Mouse (Mus musculus) embryonic facial prominence, embryonic 11.5 days (tissue): ENCODE results near the gene Rab3a. TPM values are rescaled to one million over a fixed set of nuclear protein-coding genes. Genes with fewer than 3 reads are reported as not detected.

Experiments used
- ATAC-seq: fragments of 200-750 bp; cut with Nextera tagmentation; replicated peaks from 2 replicates; pipeline ENCODE4 v1.8.0; 2017; ENCODE audit warnings: low read depth; ENCODE audit not compliant: insufficient number of reproducible peaks, low FRiP score, low TSS enrichment
- DNase-seq: peaks from one replicate; pipeline ENCODE4 v3.0.0-alpha.2; 2015; ENCODE audit warnings: low spot score
- H3K27ac ChIP-seq: fragments of 300-500 bp; sonication (generic); replicated peaks from 2 replicates; pipeline ENCODE4 v1.5.1; 2014; ENCODE audit warnings: mild to moderate bottlenecking, low read depth, low read length, control low read depth
- H3K27me3 ChIP-seq: fragments of 300-500 bp; sonication (generic); 2 replicates; pipeline ENCODE4 v1.6.1; 2014; ENCODE audit warnings: mild to moderate bottlenecking, low read length, moderate library complexity, mixed read lengths; ENCODE audit not compliant: control insufficient read depth, insufficient read depth
- H3K36me3 ChIP-seq: fragments of 300-500 bp; sonication (generic); replicated peaks from 2 replicates; pipeline ENCODE4 v1.6.1; 2014; ENCODE audit warnings: low read depth, mild to moderate bottlenecking, low read length, moderate library complexity, mixed read lengths; ENCODE audit not compliant: control insufficient read depth, insufficient read depth
- H3K4me1 ChIP-seq: fragments of 300-500 bp; sonication (generic); 2 replicates; pipeline ENCODE4 v1.6.1; 2014; ENCODE audit warnings: low read length, mixed read lengths; ENCODE audit not compliant: control insufficient read depth, insufficient read depth
- H3K4me2 ChIP-seq: fragments of 300-500 bp; sonication (generic); 2 replicates; pipeline ENCODE4 v1.6.1; 2014; ENCODE audit warnings: low read depth, mild to moderate bottlenecking, control low read depth, low read length, moderate library complexity
- H3K4me3 ChIP-seq: fragments of 300-500 bp; sonication (generic); 2 replicates; pipeline ENCODE4 v1.5.1; 2014; ENCODE audit warnings: low read depth, low read length, control low read depth
- H3K9ac ChIP-seq: fragments of 300-500 bp; sonication (generic); replicated peaks from 2 replicates; pipeline ENCODE4 v1.6.1; 2014; ENCODE audit warnings: mild to moderate bottlenecking, control low read depth, low read length
- H3K9me3 ChIP-seq: fragments of 300-500 bp; sonication (generic); replicated peaks from 2 replicates; pipeline ENCODE4 v1.6.1; 2016; ENCODE audit warnings: mild to moderate bottlenecking, low read length, inconsistent platforms, mixed read lengths; ENCODE audit not compliant: control insufficient read depth
- WGBS: fragments of 180-500 bp; shearing (Covaris S2); extraction: QIAGEN DNeasy Blood & Tissue Kit; methylation state at CpG from one replicate; pipeline ENCODE4 v1.1.7; 2014; 5-methylcytosine and 5-hydroxymethylcytosine counted together
- polyA plus RNA-seq: library from polyadenylated mRNA; unstranded; fragments of >200 nt; fragmentation: Nextera tagmentation; extraction: Ambion mirVana; gene quantifications from 2 replicates; pipeline ENCODE4 v1.2.1, GENCODE M21; 2014

The Rab3a gene
- polyA plus RNA-seq, 1 experiment from 2014 or later, result 24.8 TPM

DNA sequence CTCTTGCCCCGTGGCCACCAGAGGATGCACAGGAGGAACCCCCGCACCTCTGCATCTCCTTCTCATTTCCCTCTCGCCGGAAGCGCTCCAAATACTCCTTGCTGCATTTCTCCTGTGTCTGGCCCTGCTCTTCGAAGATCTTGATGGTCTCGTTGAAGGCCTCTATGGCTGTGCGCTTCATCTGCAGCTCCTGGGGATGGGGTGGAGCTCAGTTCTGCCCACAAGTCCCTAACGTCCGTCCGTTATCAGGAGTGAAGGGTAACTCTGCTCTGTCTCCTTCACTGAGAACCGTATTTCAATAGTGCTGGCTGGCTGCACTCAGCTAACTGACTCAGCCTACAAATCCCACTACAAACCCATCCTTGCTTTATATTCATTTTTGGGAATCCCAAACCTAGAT lies 15.4 kb downstream of the Rab3a start:
- Histone ChIP-seq H3K36me3 (peaks cover 10% of the 10 kb centered on the region), H3K9ac (no peak overlapping the region), H3K4me3 (no peak overlapping the region), H3K4me1 (peaks cover 3% of the 10 kb centered on the region), H3K27me3 (no peaks in the 10 kb centered on the region), H3K27ac (no peak overlapping the region), H3K9me3 (no peaks in the 10 kb centered on the region), H3K4me2 (no peak overlapping the region)
- 67% methylated on average over 12 of the region's 12 CpGs for WGBS
- DNase-seq, result no peak
- ATAC-seq, result no peak

GRCm38 (mm10) chr8:70770748-70771147 lies 16.3 kb downstream of the Rab3a start:
- H3K4me3 ChIP-seq, result no peak overlapping the region
- 94% methylated on average over 13 of the region's 13 CpGs for WGBS
- no peak for ATAC-seq
- peaks cover 10% of the 10 kb centered on the region for H3K36me3 ChIP-seq
- no peak overlapping the region for H3K27ac ChIP-seq
- H3K9me3 ChIP-seq, result no peaks in the 10 kb centered on the region
- H3K27me3 ChIP-seq, result no peaks in the 10 kb centered on the region
- H3K4me2 ChIP-seq, result no peak overlapping the region
- H3K9ac ChIP-seq, result no peak overlapping the region
- DNase-seq, result no peak
- peaks cover 3% of the 10 kb centered on the region for H3K4me1 ChIP-seq

GRCm38 (mm10) chr8:70771217-70771616 lies 16.7 kb downstream of the Rab3a start:
- Histone ChIP-seq H3K4me2 (no peak overlapping the region), H3K27me3 (no peaks in the 10 kb centered on the region), H3K27ac (no peak overlapping the region), H3K36me3 (peaks cover 10% of the 10 kb centered on the region), H3K9me3 (no peaks in the 10 kb centered on the region), H3K9ac (no peak overlapping the region), H3K4me3 (no peak overlapping the region), H3K4me1 (peaks cover 3% of the 10 kb centered on the region)
- ATAC-seq (no peak), DNase-seq (no peak)
- WGBS, result 85% methylated on average over 7 of the region's 7 CpGs

GRCm38 (mm10) chr8:70772075-70772474 lies 17.6 kb downstream of the Rab3a start:
- Histone ChIP-seq H3K9ac (no peak overlapping the region), H3K27ac (no peak overlapping the region), H3K9me3 (no peaks in the 10 kb centered on the region), H3K4me3 (no peak overlapping the region), H3K36me3 (peaks cover 10% of the 10 kb centered on the region), H3K27me3 (no peaks in the 10 kb centered on the region), H3K4me1 (no peaks in the 10 kb centered on the region; the same call in 1 of the 2 replicates), H3K4me2 (no peak overlapping the region)
- no peak for DNase-seq
- ATAC-seq, result no peak
- WGBS, result 96% methylated on average over 13 of the region's 13 CpGs

- Histone ChIP-seq H3K4me2 (no peak overlapping the region), H3K9me3 (no peaks in the 10 kb centered on the region), H3K9ac (no peak overlapping the region), H3K27me3 (no peaks in the 10 kb centered on the region), H3K4me1 (no peaks in the 10 kb centered on the region; the same call in 1 of the 2 replicates), H3K4me3 (no peak overlapping the region), H3K36me3 (peaks cover 10% of the 10 kb centered on the region), H3K27ac (no peak overlapping the region)
- WGBS, result 88% methylated on average over 9 of the region's 9 CpGs
- ATAC-seq (no peak), DNase-seq (no peak)
Measured at GRCm38 (mm10) chr8:70772890-70773289, 18.4 kb downstream of the Rab3a start.

- Histone ChIP-seq H3K4me1 (no peaks in the 10 kb centered on the region; the same call in 1 of the 2 replicates), H3K36me3 (peaks cover 8% of the 10 kb centered on the region), H3K9me3 (no peaks in the 10 kb centered on the region), H3K4me3 (no peak overlapping the region), H3K27me3 (no peaks in the 10 kb centered on the region), H3K4me2 (no peak overlapping the region), H3K9ac (no peak overlapping the region), H3K27ac (no peak overlapping the region)
- no peak for DNase-seq
- WGBS, result 92% methylated on average over 5 of the region's 5 CpGs
- no peak for ATAC-seq
Measured at GRCm38 (mm10) chr8:70773410-70773809, 18.9 kb downstream of the Rab3a start.

- 0 out of 2 replicates have a peak overlapping the region, but pooled peaks have one; percentile 4 for H3K4me3 ChIP-seq
- H3K9me3 ChIP-seq, result no peaks in the 10 kb centered on the region
- no peak for DNase-seq
- no peaks in the 10 kb centered on the region for H3K27me3 ChIP-seq
- H3K9ac ChIP-seq, result no peak overlapping the region; the same call in 1 of the 2 replicates
- no peak overlapping the region for H3K27ac ChIP-seq
- no peak overlapping the region for H3K4me2 ChIP-seq
- peaks cover 5% of the 10 kb centered on the region for H3K36me3 ChIP-seq
- ATAC-seq, result no peak
- H3K4me1 ChIP-seq, result no peaks in the 10 kb centered on the region; the same call in 1 of the 2 replicates
- WGBS, result 82% methylated on average over 9 of the region's 9 CpGs
Measured at GRCm38 (mm10) chr8:70773833-70774232, 19.4 kb downstream of the Rab3a start.

- H3K4me3 ChIP-seq, result no peak overlapping the region
- ATAC-seq (no peak), DNase-seq (no peak)
- no peak overlapping the region; the same call in 1 of the 2 replicates for H3K4me2 ChIP-seq
- 95% methylated on average over 18 of the region's 18 CpGs for WGBS
- no peak overlapping the region for H3K27ac ChIP-seq
- H3K9me3 ChIP-seq, result no peaks in the 10 kb centered on the region
- no peak overlapping the region; the same call in 1 of the 2 replicates for H3K9ac ChIP-seq
- peaks cover 3% of the 10 kb centered on the region for H3K36me3 ChIP-seq
- H3K4me1 ChIP-seq, result no peaks in the 10 kb centered on the region; the same call in 1 of the 2 replicates
- no peaks in the 10 kb centered on the region for H3K27me3 ChIP-seq
Measured at GRCm38 (mm10) chr8:70774740-70775139, 20.3 kb downstream of the Rab3a start.
